Mouse (Mus musculus): ENCODE results near the gene Gm20532.

The Gm20532 gene

DNA sequence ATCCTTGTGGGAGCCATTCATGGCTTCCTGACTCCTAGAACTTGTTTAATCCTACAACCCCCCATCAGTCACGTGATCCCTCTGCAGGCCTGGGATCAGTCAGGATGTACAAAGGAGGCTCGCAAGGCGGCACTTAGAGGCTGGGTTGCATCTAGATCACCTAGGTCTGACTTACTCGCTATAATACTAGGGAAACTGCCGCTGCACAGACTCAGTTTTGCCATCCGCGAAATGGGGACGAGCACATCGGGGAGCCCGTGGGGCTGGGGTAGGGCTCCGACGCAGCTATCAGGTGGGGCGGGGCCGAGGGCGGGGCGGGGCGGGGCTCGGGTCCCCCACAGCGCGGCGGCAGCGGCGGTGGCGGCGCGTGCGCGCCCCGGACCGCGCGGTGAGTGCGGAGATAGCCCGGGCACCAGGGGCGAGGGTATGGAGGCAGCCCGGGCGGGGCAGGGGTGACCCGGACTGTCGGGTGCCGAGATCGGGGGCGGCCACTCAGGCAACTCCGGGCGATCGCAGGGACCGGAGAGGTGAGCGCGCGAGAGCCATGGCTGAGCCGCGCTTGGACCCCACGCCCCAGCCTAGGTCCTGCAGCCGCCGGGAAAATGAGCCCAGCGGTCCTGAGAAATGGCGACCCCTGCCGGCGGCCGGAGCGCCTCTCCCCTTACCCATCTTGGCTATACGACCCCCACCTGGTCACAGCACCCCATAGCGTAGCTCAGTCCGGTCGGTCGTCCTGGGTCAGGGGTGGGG, at the start of gene Gm20532:
TSS of gene Gm20532 (plus strand) at position 346 of the 750 bp plus-strand sequence.
- DNase-seq, result peak; percentile 74

- no peak for DNase-seq
These were observed 46.9 kb upstream of the Gm20532 start for GRCm38 (mm10) chr2:26539516-26539915.

DNA sequence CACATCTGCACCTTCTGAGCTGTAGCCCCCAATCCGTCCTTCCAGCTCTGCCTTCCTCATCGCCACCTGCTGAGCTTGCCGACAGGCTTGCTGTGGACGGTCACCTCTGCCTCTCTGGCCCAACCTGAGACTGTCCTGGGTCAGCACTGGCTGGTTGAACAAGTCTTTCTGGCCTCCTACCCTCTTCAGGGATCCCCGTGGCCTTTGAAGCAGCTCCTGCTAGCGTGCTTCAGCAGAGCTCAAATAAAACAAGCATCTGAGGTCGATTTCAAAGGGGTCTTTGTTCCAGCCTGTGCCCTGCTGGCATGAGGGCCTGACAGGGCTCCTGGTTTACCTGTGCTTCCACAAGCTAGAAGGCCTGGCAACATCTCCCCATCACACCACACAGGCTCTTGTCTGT, 45.7 kb upstream of the Gm20532 start:
- DNase-seq, result no peak

DNA sequence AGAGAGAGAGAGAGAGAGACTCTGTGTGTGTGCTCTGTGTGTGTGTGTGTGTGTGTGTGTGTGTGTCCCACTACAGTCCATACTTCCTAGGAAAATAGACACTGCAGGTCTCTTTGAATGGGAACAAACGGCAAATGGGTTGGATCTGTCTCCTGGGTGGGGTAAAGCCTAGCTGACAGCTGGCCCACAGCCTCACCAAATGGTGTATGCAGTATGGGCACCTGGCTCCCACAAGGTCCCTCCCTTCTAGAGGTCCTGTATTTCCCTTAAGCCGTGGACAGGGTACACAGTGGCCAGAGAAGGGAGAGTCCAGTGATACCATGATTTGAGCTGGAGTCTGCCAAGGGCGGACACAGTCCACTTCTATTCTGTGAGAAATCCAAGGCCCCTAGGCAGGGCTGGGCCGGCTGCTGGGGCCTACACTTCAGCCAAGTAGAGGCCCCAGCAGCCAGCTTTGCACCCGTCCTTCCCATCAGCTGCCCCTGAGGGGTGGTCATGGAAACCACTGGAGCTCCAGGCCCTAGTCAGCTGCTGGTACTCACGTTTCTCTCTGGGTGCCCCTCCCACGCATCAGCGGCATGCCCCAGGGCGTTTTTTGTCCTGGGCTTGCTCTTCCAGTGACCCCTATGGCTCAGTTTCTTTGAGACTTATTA, 45.1 kb upstream of the Gm20532 start:
- DNase-seq, result no peak

- no peak for DNase-seq
These were observed 43.3 kb upstream of the Gm20532 start for GRCm38 (mm10) chr2:26543155-26543554.

- DNase-seq, result no peak
These were observed 42.7 kb upstream of the Gm20532 start for GRCm38 (mm10) chr2:26543768-26544167.

GRCm38 (mm10) chr2:26544265-26544664, 42.2 kb upstream of the Gm20532 start:
- peak; percentile 57 for DNase-seq

DNA sequence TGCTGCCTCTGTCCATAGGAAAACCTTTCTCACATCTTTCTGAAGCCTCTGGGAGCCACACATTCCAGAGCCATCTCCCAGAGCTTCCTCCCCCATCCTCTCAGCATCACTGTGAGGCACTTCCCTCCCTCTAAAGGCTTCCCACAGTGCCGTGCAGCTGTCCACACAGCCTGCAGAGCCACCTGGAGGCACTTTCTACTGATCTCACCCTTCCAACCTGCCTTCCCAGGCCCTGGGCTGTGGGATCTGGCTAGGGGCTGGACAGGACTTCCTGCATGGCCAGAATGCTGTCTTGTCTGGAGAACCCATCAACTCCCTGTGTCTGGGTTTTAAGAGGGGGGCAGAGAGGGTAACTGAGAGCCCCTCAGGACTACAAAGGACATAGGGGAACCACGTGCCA, 39.0 kb upstream of the Gm20532 start:
- DNase-seq, result no peak

GRCm38 (mm10) chr2:26549801-26550200, 36.6 kb upstream of the Gm20532 start:
- no peak for DNase-seq

- no peak for DNase-seq
These were observed 36.2 kb upstream of the Gm20532 start for GRCm38 (mm10) chr2:26550205-26550604.

GRCm38 (mm10) chr2:26550777-26551176, 35.7 kb upstream of the Gm20532 start:
- DNase-seq, result no peak

DNA sequence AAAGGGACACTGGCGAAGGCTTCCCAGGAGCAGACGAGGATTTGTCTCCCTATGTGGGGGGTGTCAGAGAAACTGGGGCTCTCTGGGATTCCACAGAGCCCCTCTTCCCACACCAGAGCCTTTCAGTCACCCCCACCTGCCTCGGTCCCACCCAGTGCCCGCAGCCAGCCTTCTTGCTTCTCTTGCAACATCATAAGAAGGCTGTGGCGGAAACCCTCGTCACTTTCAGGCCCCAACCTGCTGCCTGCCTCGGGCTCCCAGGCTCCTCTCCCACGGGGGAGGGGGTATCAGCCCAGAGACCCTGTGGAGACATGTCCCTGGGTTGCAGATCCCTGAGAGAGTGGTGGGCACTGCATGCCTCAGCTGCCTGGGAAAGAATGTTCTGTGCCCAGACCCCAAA, 35.0 kb upstream of the Gm20532 start:
- no peak for DNase-seq

- DNase-seq, result no peak
These were observed 34.4 kb upstream of the Gm20532 start for GRCm38 (mm10) chr2:26552066-26552465.

GRCm38 (mm10) chr2:26553904-26554303, 32.5 kb upstream of the Gm20532 start:
- no peak for DNase-seq

DNA sequence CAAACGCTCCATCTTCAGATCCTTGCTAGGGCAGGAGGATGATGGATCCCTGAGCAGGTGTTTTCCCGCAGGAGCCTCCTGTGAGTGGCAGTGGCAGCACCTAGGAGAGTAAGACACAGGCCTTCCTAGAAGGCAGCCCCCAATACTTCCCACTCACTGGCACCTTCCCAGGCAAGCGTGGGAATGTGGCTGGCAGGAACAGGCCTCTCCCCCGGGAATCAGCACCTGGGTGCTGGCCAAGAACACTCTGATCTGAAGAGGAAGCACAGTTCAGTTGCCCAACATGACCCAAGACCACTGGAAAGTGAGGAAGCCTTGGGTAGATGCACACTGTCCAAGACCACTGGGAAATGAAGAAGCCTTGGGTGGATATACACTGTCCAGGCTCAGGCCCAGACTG, 31.4 kb upstream of the Gm20532 start:
- DNase-seq, result peak; percentile 60

GRCm38 (mm10) chr2:26556535-26556993, 29.9 kb upstream of the Gm20532 start:
- DNase-seq, result no peak

DNA sequence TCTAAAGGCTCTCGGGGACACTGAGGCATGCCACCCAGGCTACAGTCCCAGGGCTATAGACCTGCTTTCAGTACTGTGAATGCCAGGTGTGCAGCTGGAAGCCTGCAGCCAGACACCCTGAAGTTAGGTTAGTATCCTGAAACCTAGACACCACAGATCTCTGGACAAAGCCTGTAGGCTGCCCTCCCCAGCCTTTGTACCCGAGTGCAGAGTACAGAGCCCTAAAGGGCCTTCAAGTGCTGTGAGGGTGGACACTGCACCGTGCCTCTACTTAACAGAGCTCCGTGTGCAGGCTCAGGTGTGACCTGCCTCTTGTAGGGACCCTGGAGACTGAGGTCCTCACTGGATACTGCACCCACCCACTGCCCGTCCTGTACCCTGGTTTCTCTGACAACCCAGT, 25.9 kb upstream of the Gm20532 start:
- peak; percentile 37 for DNase-seq

DNA sequence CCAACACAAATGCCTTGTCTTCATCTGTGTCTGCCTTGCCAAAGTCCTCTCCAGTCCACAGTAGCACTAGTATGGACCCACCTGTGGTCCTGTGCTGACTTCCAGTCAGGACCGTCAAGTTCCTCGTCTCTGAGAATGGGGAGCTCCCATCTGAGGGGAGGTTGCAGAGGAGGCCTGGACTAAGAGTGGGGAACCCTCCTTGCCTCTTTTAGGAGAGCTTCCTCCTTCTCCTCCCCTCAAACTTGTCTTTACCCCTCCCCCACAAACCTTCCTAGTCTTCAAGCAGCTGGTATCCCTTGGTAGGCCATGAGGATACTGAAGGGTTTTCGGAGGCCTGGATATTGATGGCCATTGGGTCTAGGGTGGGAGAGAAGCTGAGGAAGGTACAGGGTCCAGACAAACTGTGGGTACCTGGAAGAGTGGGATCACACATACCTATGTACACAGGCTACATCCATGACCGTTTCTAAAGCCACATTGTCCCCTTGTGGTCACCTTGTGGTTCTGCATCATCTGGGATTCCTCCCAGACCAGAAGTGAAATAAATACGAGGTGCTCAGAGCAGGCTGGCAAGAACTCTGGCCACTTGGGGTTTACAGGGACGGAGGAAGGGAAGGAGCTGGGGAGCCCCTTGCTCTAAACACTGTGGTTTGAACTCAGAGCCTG, 25.0 kb upstream of the Gm20532 start:
- DNase-seq, result peak; percentile 67

DNA sequence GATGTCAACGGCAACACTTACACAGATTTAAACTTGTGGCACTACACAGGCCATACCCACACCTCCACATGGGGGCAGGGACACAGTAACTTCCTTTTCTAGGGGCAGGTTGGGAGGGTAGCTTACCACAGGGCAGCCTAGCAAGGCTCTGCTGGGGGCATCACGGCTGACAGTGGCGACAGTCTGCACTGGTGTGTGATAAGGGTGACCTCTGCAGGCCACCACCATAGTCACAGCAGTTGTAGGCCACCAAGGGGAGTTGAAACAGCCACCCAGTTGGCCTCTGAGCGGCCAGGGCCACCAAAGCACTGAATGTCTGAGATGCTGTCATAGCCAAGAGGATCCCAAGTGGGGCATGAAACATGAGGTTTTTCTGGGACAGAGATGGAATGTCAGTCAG, 20.2 kb upstream of the Gm20532 start:
- peak; percentile 63 for DNase-seq

DNA sequence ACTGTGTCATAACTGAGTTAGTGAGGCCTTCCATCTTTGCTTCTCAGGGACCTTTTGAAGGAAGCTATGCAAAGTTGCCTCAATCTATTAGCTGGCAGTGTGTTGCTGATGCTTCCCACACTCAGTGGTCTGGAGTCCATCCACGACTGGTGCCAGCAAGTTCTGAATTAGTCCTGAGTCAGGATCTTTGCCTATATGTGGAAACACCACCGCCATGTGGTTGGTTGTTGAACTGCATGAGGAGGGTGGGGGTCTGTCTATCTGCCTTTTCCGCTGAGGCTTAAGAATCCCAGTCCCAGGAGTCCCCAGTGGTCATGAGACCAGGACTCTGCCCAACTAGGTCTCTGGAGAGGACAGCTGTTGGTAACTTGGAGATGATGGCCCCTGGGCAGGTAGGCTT, 16.4 kb upstream of the Gm20532 start:
- DNase-seq, result peak; percentile 72

DNA sequence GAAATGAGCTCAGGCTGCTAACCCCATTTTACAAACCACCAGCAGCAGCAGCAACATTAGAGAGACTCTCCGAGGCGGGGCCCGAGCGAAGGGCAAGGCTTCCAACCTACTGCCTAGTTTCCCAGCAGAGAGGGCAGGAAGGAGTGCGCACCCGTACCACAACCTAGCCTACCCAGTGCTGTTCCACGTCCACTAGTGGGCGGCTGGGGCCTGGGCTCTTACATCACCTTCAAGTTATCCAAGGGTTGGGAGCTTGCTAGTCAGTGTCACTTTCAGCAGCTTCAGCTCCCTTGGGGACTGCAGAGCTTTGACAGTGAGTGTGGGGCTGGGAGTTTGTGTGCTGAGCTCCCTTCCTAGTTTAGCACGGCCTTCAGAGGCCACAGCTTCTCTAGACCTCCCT, 15.0 kb upstream of the Gm20532 start:
- no peak for DNase-seq

- peak; percentile 58 for DNase-seq
These were observed 14.6 kb upstream of the Gm20532 start for GRCm38 (mm10) chr2:26571826-26572225.

GRCm38 (mm10) chr2:26573396-26573795, 13.0 kb upstream of the Gm20532 start:
- peak; percentile 51 for DNase-seq

- DNase-seq, result no peak
These were observed 12.6 kb upstream of the Gm20532 start for GRCm38 (mm10) chr2:26573807-26574206.
